ENCODE assay signal across 15 mouse cellular contexts in the genomic region with DNA sequence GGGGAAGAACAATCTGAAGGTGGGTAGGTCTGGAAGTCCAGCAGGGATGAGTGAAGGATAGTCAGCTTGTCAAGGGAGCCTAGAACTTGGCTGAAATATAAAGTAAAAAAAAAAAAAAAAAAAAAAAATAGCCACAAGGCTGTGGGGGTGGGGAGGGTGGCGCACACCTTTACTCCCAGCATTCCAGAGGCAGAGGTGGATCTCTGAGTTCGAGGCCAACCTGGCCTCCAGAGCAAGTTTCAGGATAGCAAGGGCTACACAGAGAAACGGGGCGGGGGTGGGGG. TPM values are rescaled to one million over a fixed set of nuclear protein-coding genes. Genes with fewer than 3 reads are reported as not detected.
DNase-seq lines count a peak whose midpoint lies in the region; ATAC-seq and TF ChIP-seq lines count a peak whose summit lies in the region.
"Had no signal": no experiment of that assay in that cellular context is flagged by ENCODE, and none has a peak within 500 bp of the region (broad histone marks: within the 10 kb centered on the region; RNA-seq: fewer than 3 reads in every experiment).

No protein-coding gene starts in this region.

- DNase-seq in heart, adult 9 months (ENCODE audit: low spot score in 2 of 2) = no peak
- DNase-seq in limb, embryonic 10.5 days (ENCODE audit: low spot score) = no peak
- no peak for DNase-seq in G1E (ENCODE audit: low spot score)
- DNase-seq in liver, postnatal 0 days = no peak
- no peak for DNase-seq in retina, embryonic 14.5 days (ENCODE audit: low spot score)
- DNase-seq in layer of hippocampus, adult 8-10 months (ENCODE audit: low spot score in 2 of 2) = no peak
- DNase-seq: adrenal gland, postnatal 10 days; gastrocnemius, postnatal 10 days; kidney, postnatal 10 days had no signal

- TF ChIP-seq CTCF in G1E (IDR thresholded peaks at IDR 0.05; ENCODE audit: low read depth, low read length) = no peak
- no peak for TF ChIP-seq CTCF in liver, postnatal 0 days (IDR thresholded peaks at IDR 0.05; ENCODE audit: low read depth)

- no peak overlapping the region for H3K27ac ChIP-seq in heart, embryonic 11.5 days (ENCODE audit: low read depth, low read length)
- no peak overlapping the region for H3K27ac ChIP-seq in limb, embryonic 12.5 days
- H3K27ac ChIP-seq in limb, embryonic 10.5 days = no peak overlapping the region
- peak overlapping the region; percentile 41 for H3K27ac ChIP-seq in liver, postnatal 0 days (ENCODE audit: low read depth)
- H3K27ac ChIP-seq: hindbrain, embryonic 12.5 days; limb, embryonic 15.5 days; macrophage; neural tube, embryonic 12.5 days had no signal

- TF ChIP-seq EP300 in liver, postnatal 0 days (IDR thresholded peaks at IDR 0.05; ENCODE audit: low read depth) = no peak

- no peak for ATAC-seq in heart, embryonic 11.5 days (replicated peaks; ENCODE audit: insufficient number of reproducible peaks, low FRiP score, low TSS enrichment)
- ATAC-seq in limb, embryonic 12.5 days (ENCODE audit: insufficient number of reproducible peaks, insufficient read depth, low FRiP score, low TSS enrichment, low read depth) = no peak
- ATAC-seq in G1E (ENCODE audit: extremely low read depth, insufficient number of reproducible peaks, low FRiP score, poor library complexity, severe bottlenecking) = no peak
- ATAC-seq in liver, postnatal 0 days = no peak

- no peaks in the 10 kb centered on the region for H3K9me3 ChIP-seq in heart, embryonic 11.5 days (replicated peaks; ENCODE audit: control insufficient read depth, low read length)
- H3K9me3 ChIP-seq in limb, embryonic 12.5 days = no peaks in the 10 kb centered on the region
- no peaks in the 10 kb centered on the region for H3K9me3 ChIP-seq in limb, embryonic 10.5 days (replicated peaks)
- H3K9me3 ChIP-seq in G1E (replicated peaks) = no peaks in the 10 kb centered on the region
- no peaks in the 10 kb centered on the region for H3K9me3 ChIP-seq in liver, postnatal 0 days (ENCODE audit: low read length)
- H3K9me3 ChIP-seq: hindbrain, embryonic 12.5 days; limb, embryonic 15.5 days; neural tube, embryonic 12.5 days had no signal

- no peak overlapping the region for H3K4me3 ChIP-seq in heart, embryonic 11.5 days (ENCODE audit: low read depth, low read length)
- H3K4me3 ChIP-seq in limb, embryonic 12.5 days (replicated peaks) = no peak overlapping the region
- no peak overlapping the region for H3K4me3 ChIP-seq in limb, embryonic 10.5 days
- H3K4me3 ChIP-seq in G1E (ENCODE audit: low read depth, low read length) = peak overlapping the region; percentile 62; the same call in 1 of the 2 replicates
- no peak overlapping the region for H3K4me3 ChIP-seq in liver, postnatal 0 days (ENCODE audit: low read depth, low read length)
- H3K4me3 ChIP-seq: hindbrain, embryonic 12.5 days; limb, embryonic 15.5 days; neural tube, embryonic 12.5 days had no signal

- H3K36me3 ChIP-seq in heart, embryonic 11.5 days (ENCODE audit: control insufficient read depth, insufficient read depth, low read length) = no peaks in the 10 kb centered on the region
- H3K36me3 ChIP-seq in limb, embryonic 12.5 days = no peaks in the 10 kb centered on the region
- H3K36me3 ChIP-seq in limb, embryonic 10.5 days = no peaks in the 10 kb centered on the region
- H3K36me3 ChIP-seq in G1E (replicated peaks) = no peaks in the 10 kb centered on the region
- no peaks in the 10 kb centered on the region for H3K36me3 ChIP-seq in liver, postnatal 0 days (replicated peaks; ENCODE audit: insufficient read depth, low read length)
- H3K36me3 ChIP-seq: hindbrain, embryonic 12.5 days; limb, embryonic 15.5 days; neural tube, embryonic 12.5 days had no signal

- H3K9ac ChIP-seq in heart, embryonic 11.5 days (ENCODE audit: low read depth, low read length) = no peak overlapping the region
- no peak overlapping the region for H3K9ac ChIP-seq in limb, embryonic 12.5 days (replicated peaks)
- 0 out of 2 replicates have a peak overlapping the region, but pooled peaks have one; percentile 8 for H3K9ac ChIP-seq in liver, postnatal 0 days (replicated peaks)
- H3K9ac ChIP-seq: hindbrain, embryonic 12.5 days; limb, embryonic 15.5 days; neural tube, embryonic 12.5 days had no signal

- no peaks in the 10 kb centered on the region for H3K27me3 ChIP-seq in heart, embryonic 11.5 days (ENCODE audit: control insufficient read depth, insufficient read depth, low read length)
- H3K27me3 ChIP-seq in limb, embryonic 12.5 days = peaks cover 44% of the 10 kb centered on the region
- peaks cover 46% of the 10 kb centered on the region for H3K27me3 ChIP-seq in limb, embryonic 10.5 days (ENCODE audit: low read depth, poor library complexity, severe bottlenecking)
- no peaks in the 10 kb centered on the region for H3K27me3 ChIP-seq in G1E (ENCODE audit: insufficient read depth, low read length)
- H3K27me3 ChIP-seq in liver, postnatal 0 days (ENCODE audit: insufficient read depth, low read length) = no peaks in the 10 kb centered on the region
- H3K27me3 ChIP-seq: hindbrain, embryonic 12.5 days; neural tube, embryonic 12.5 days had no signal

- peak overlapping the region; percentile 41; the same call in 1 of the 2 replicates for H3K4me2 ChIP-seq in heart, embryonic 11.5 days
- peak overlapping the region; percentile 44 for H3K4me2 ChIP-seq in limb, embryonic 12.5 days
- peak overlapping the region; percentile 65 for H3K4me2 ChIP-seq in liver, postnatal 0 days (ENCODE audit: low read depth, low read length)

- 61% methylated on average over 2 of the region's 4 CpGs for WGBS in heart, embryonic 11.5 days (ENCODE audit: insufficient replicate concordance)
- WGBS in limb, embryonic 12.5 days = no CpG with 5 or more reads among the region's 4 CpGs
- no CpG with 5 or more reads among the region's 4 CpGs for WGBS in limb, embryonic 10.5 days
- 45% methylated on average over 2 of the region's 4 CpGs for WGBS in liver, postnatal 0 days (ENCODE audit: insufficient replicate concordance)

- peaks cover 13% of the 10 kb centered on the region for H3K4me1 ChIP-seq in heart, embryonic 11.5 days (ENCODE audit: control insufficient read depth, insufficient read depth, low read length)
- H3K4me1 ChIP-seq in limb, embryonic 12.5 days (replicated peaks) = peaks cover 34% of the 10 kb centered on the region
- H3K4me1 ChIP-seq in limb, embryonic 10.5 days = peaks cover 66% of the 10 kb centered on the region
- peaks cover 80% of the 10 kb centered on the region for H3K4me1 ChIP-seq in G1E (ENCODE audit: insufficient read depth, low read depth, low read length)
- peaks cover 34% of the 10 kb centered on the region for H3K4me1 ChIP-seq in liver, postnatal 0 days (ENCODE audit: insufficient read depth)

RNA-seq across cellular contexts. Expression of a gene that starts 5.3 kb away (rescaled TPM):
- polyA plus RNA-seq in heart, embryonic 11.5 days (2014; fragmentation: Nextera tagmentation; extraction: Ambion mirVana) = not detected in 2 replicates
- polyA plus RNA-seq in limb, embryonic 12.5 days (2016; fragmentation: Nextera tagmentation; extraction: Ambion mirVana) = not detected in 2 replicates
- not detected in 2 replicates for polyA plus RNA-seq in limb, embryonic 10.5 days (2016; fragmentation: Nextera tagmentation; extraction: Ambion mirVana)
- total RNA-seq in G1E (2014; fragmentation: Nextera tagmentation) (not detected in 2 replicates), G1E (2017) (not detected in 2 replicates)
- not detected in 2 replicates for polyA plus RNA-seq in G1E (2012)
- not detected in 2 replicates for polyA plus RNA-seq in liver, postnatal 0 days (2015; fragmentation: Nextera tagmentation; extraction: Ambion mirVana)
- not detected for total RNA-seq in layer of hippocampus, adult 8-10 months (2022)
- total RNA-seq: adrenal gland, postnatal 10 days; gastrocnemius, postnatal 10 days had no signal
- polyA plus RNA-seq: hindbrain, embryonic 12.5 days; limb, embryonic 15.5 days; macrophage; neural tube, embryonic 12.5 days had no signal

RNA-seq across cellular contexts. Expression of a gene that starts 25.7 kb away (rescaled TPM):
- 28.9 and 33.7 TPM in 2 replicates for polyA plus RNA-seq in heart, embryonic 11.5 days (2014; fragmentation: Nextera tagmentation; extraction: Ambion mirVana)
- 49.6 and 55.2 TPM in 2 replicates for polyA plus RNA-seq in limb, embryonic 12.5 days (2016; fragmentation: Nextera tagmentation; extraction: Ambion mirVana)
- 59.2 and 68.3 TPM in 2 replicates for polyA plus RNA-seq in limb, embryonic 10.5 days (2016; fragmentation: Nextera tagmentation; extraction: Ambion mirVana)
- total RNA-seq in G1E (2014; fragmentation: Nextera tagmentation) (59.2 and 62.9 TPM in 2 replicates), G1E (2017) (35.5 and 40.4 TPM in 2 replicates)
- 14.0 and 14.9 TPM in 2 replicates for polyA plus RNA-seq in G1E (2012)
- 7.7 and 9.3 TPM in 2 replicates for polyA plus RNA-seq in liver, postnatal 0 days (2015; fragmentation: Nextera tagmentation; extraction: Ambion mirVana)
- 10 to 100 TPM; 15.5 to 19.5 (median 17.7) TPM for total RNA-seq in layer of hippocampus, adult 8-10 months (2022)

RNA-seq across cellular contexts. Expression of a gene that starts 26.6 kb away (rescaled TPM):
- 17.3 and 19.3 TPM in 2 replicates for polyA plus RNA-seq in heart, embryonic 11.5 days (2014; fragmentation: Nextera tagmentation; extraction: Ambion mirVana)
- polyA plus RNA-seq in limb, embryonic 12.5 days (2016; fragmentation: Nextera tagmentation; extraction: Ambion mirVana) = 29.6 and 31.9 TPM in 2 replicates
- 21.4 and 23.0 TPM in 2 replicates for polyA plus RNA-seq in limb, embryonic 10.5 days (2016; fragmentation: Nextera tagmentation; extraction: Ambion mirVana)
- 187 and 232 TPM in 2 replicates for total RNA-seq in G1E (2014; fragmentation: Nextera tagmentation)
- total RNA-seq in G1E (2017) = 95.9 and 102 TPM in 2 replicates
- polyA plus RNA-seq in G1E (2012) = 20.4 and 23.3 TPM in 2 replicates
- 5.3 and 6.4 TPM in 2 replicates for polyA plus RNA-seq in liver, postnatal 0 days (2015; fragmentation: Nextera tagmentation; extraction: Ambion mirVana)
- 10 to 100 TPM; 48.1 to 53.5 (median 53.0) TPM for total RNA-seq in layer of hippocampus, adult 8-10 months (2022)
